ENCODE assay signal across 28 mouse cellular contexts in genomic region chr1:149129767-149130287, GRCm38 (mm10).
DNase-seq lines count a peak whose midpoint lies in the region; ATAC-seq and TF ChIP-seq lines count a peak whose summit lies in the region.
"Had no signal": no experiment of that assay in that cellular context is flagged by ENCODE, and none has a peak within 500 bp of the region (broad histone marks: within the 10 kb centered on the region; RNA-seq: fewer than 3 reads in every experiment).

No protein-coding gene starts in this region.

- TF ChIP-seq POLR2A in MEL (IDR thresholded peaks at IDR 0.05; ENCODE audit: control insufficient read depth in 1 of 2, insufficient read depth in 1 of 2, low read depth in 1 of 2, low read length in 2 of 2, poor library complexity in 1 of 2): no peak

- peaks cover 0 to 10% of the 10 kb centered on the region in 2 experiments; a peak in 2 of 4 replicates for H3K36me3 ChIP-seq in MEL (ENCODE audit: control insufficient read depth in 1 of 2, insufficient read depth in 2 of 2, low read length in 2 of 2)
- H3K36me3 ChIP-seq: embryonic facial prominence, embryonic 13.5 days; embryonic facial prominence, embryonic 15.5 days; forebrain, embryonic 10.5 days; forebrain, embryonic 12.5 days; G1E had no signal

- peak; percentile 92 for ATAC-seq in common myeloid progenitor, adult 5-6 weeks (replicated peaks; ENCODE audit: low read depth, poor library complexity, severe bottlenecking)
- ATAC-seq in hematopoietic stem cell, adult 5-6 weeks (replicated peaks in 1 of 2; ENCODE audit: insufficient read depth in 1 of 2, low FRiP score in 2 of 2, low TSS enrichment in 1 of 2, low read depth in 1 of 2, poor library complexity in 2 of 2, severe bottlenecking in 2 of 2): peak; percentile 76 to 78
- ATAC-seq: activated CD4-positive, CD25-positive, alpha-beta regulatory T cell, adult 4 months; CD4-positive, CD25-positive, alpha-beta regulatory T cell, adult 4 months; forebrain, embryonic 14.5 days; Patski had no signal

- H3K9ac ChIP-seq in MEL (ENCODE audit: control insufficient read depth, low read depth, low read length, poor library complexity, severe bottlenecking): no peak overlapping the region
- H3K9ac ChIP-seq: embryonic facial prominence, embryonic 13.5 days; embryonic facial prominence, embryonic 15.5 days; forebrain, embryonic 12.5 days had no signal

- H3K27ac ChIP-seq in MEL (ENCODE audit: control insufficient read depth, low read depth, low read length): no peak overlapping the region
- H3K27ac ChIP-seq in gastrocnemius, adult 2 months: no peak overlapping the region
- H3K27ac ChIP-seq: embryonic facial prominence, embryonic 13.5 days; embryonic facial prominence, embryonic 15.5 days; forebrain, embryonic 10.5 days; forebrain, embryonic 12.5 days had no signal

- H3K27me3 ChIP-seq in MEL (ENCODE audit: control insufficient read depth in 1 of 2, insufficient read depth in 2 of 2, low read length in 2 of 2): no peaks in the 10 kb centered on the region
- H3K27me3 ChIP-seq: CH12.LX; embryonic facial prominence, embryonic 13.5 days; embryonic facial prominence, embryonic 15.5 days; forebrain, embryonic 12.5 days; Patski had no signal

- intact Hi-C loops in heart, postnatal 10 days (cut with DNase I): no loop called here
- intact Hi-C loops in gastrocnemius, adult 2 months (cut with DNase I): no loop called here

- H3K4me3 ChIP-seq in MEL (ENCODE audit: control insufficient read depth in 1 of 2, insufficient read depth in 1 of 2, low read depth in 2 of 2, low read length in 2 of 2): no peak overlapping the region
- no peak overlapping the region for H3K4me3 ChIP-seq in gastrocnemius, adult 2 months
- H3K4me3 ChIP-seq: embryonic facial prominence, embryonic 13.5 days; embryonic facial prominence, embryonic 15.5 days; erythroblast, embryonic 14.5 days; forebrain, embryonic 10.5 days; forebrain, embryonic 12.5 days had no signal

- no peaks in the 10 kb centered on the region; a peak in 1 of 4 replicates for H3K4me1 ChIP-seq in MEL (ENCODE audit: control insufficient read depth in 1 of 2, insufficient read depth in 2 of 2, low read length in 2 of 2)
- H3K4me1 ChIP-seq: embryonic facial prominence, embryonic 13.5 days; embryonic facial prominence, embryonic 15.5 days; forebrain, embryonic 10.5 days; forebrain, embryonic 12.5 days had no signal

- TF ChIP-seq EP300 in MEL (IDR thresholded peaks at IDR 0.05; ENCODE audit: low read depth in 1 of 2, low read length in 2 of 2): peak; percentile 82 to 83

- no peak for TF ChIP-seq RAD21 in MEL (IDR thresholded peaks at IDR 0.05; ENCODE audit: low read depth, low read length)

- DNase-seq in MEL (ENCODE audit: low read depth, low spot score): peak; percentile 71
- no peak for DNase-seq in heart, postnatal 10 days
- DNase-seq in retina, embryonic 14.5 days (ENCODE audit: low spot score): no peak
- DNase-seq in gastrocnemius, adult 8-10 months (ENCODE audit: low spot score in 2 of 2): no peak
- no peak for DNase-seq in gastrocnemius, adult 2 months
- DNase-seq: adrenal gland, adult 8-10 months; adrenal gland, postnatal 14 days; adrenal gland, postnatal 36 days; B cell, adult 2 months; cerebellum, adult 11-12 months; cerebellum, adult 2 months; cerebellum, adult 9-10 months; cerebellum, postnatal 10 days; cerebellum, postnatal 25 days; embryo, embryonic 11 days had no signal

- H3K9me3 ChIP-seq in MEL (replicated peaks; ENCODE audit: insufficient read depth, low read length): no peaks in the 10 kb centered on the region
- H3K9me3 ChIP-seq: embryonic facial prominence, embryonic 13.5 days; embryonic facial prominence, embryonic 15.5 days; forebrain, embryonic 10.5 days; forebrain, embryonic 12.5 days had no signal

- TF ChIP-seq CTCF in MEL (IDR thresholded peaks at IDR 0.05 in 2 of 3, conservative IDR thresholded peaks at IDR 0.05 in 1 of 3; ENCODE audit: control insufficient read depth in 1 of 3, insufficient read depth in 1 of 3, low read depth in 2 of 3, low read length in 3 of 3, poor library complexity in 1 of 3, severe bottlenecking in 1 of 3): no peak
- no peak for TF ChIP-seq CTCF in gastrocnemius, adult 2 months (IDR thresholded peaks at IDR 0.05)

- no peaks in the 10 kb centered on the region for H3K79me2 ChIP-seq in MEL (ENCODE audit: control insufficient read depth, insufficient read depth, low read length, poor library complexity)

TF ChIP-seq in MEL, 35 proteins besides CTCF, POLR2A, EP300 and RAD21:
- TF ChIP-seq USF1 (IDR thresholded peaks at IDR 0.05; ENCODE audit: low read depth, low read length): no peak
- TF ChIP-seq ZNF384 (IDR thresholded peaks at IDR 0.05; ENCODE audit: low read depth, low read length): peak; percentile 91
- TF ChIP-seq POLR2AphosphoS2 (IDR thresholded peaks at IDR 0.05; ENCODE audit: low read length): no peak
- peak; percentile 72; the same call in 1 of the 2 replicates for TF ChIP-seq RCOR1 (IDR thresholded peaks at IDR 0.05; ENCODE audit: low read depth, low read length)
- TF ChIP-seq TCF12 (IDR thresholded peaks at IDR 0.05; ENCODE audit: low read depth, low read length): peak; percentile 43; the same call in 1 of the 2 replicates
- peak; percentile 85 for TF ChIP-seq GATA1 (IDR thresholded peaks at IDR 0.05; ENCODE audit: low read depth, low read length)
- 0 out of 2 replicates have a peak, but pooled peaks have one; percentile 26 for TF ChIP-seq BHLHE40 (IDR thresholded peaks at IDR 0.05; ENCODE audit: borderline replicate concordance, low read depth, low read length)
- TF ChIP-seq ETS1 (IDR thresholded peaks at IDR 0.05; ENCODE audit: low read depth, low read length): peak; percentile 44; the same call in 1 of the 2 replicates
